Mouse (Mus musculus): Measurements from ENCODE around the gene Atp5mpl. TPM values are rescaled to one million over a fixed set of nuclear protein-coding genes. Genes with fewer than 3 reads are reported as not detected.
"Not testable (repeated sequence)": the region's sequence is repeated elsewhere in the genome, so short reads cannot be mapped to it uniquely, and the experiment has no call there.

Gene Atp5mpl
- total RNA-seq, 4 experiments from 2014 or later: 314 to 407 (median 358) TPM

DNA sequence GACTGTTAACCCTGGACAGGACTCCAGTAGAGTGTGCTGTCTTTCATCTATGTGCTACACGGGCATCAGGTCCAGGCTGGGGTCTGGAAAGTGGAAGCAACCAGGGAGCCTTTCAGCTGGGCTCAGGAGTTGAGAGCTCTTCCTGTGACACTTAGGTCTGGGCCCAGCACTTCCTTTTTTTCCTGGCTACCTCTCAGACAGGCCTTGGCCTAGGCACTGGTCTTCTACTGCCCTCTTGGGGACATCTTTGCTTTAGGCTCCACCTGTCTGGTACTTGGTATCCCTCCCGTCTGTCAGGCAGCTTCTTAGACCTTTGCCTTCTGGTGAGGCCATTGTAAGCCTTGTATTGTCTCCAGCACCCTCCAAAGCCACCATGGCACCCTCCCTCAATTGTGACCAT, 20.1 kb downstream of the Atp5mpl start:
- DNase-seq: peak; percentile 53

GRCm38 (mm10) chr12:111945765-111946655, 20.8 kb downstream of the Atp5mpl start:
- not testable (repeated sequence) for DNase-seq

GRCm38 (mm10) chr12:111945115-111945514, 21.7 kb downstream of the Atp5mpl start:
- DNase-seq: no peak

DNA sequence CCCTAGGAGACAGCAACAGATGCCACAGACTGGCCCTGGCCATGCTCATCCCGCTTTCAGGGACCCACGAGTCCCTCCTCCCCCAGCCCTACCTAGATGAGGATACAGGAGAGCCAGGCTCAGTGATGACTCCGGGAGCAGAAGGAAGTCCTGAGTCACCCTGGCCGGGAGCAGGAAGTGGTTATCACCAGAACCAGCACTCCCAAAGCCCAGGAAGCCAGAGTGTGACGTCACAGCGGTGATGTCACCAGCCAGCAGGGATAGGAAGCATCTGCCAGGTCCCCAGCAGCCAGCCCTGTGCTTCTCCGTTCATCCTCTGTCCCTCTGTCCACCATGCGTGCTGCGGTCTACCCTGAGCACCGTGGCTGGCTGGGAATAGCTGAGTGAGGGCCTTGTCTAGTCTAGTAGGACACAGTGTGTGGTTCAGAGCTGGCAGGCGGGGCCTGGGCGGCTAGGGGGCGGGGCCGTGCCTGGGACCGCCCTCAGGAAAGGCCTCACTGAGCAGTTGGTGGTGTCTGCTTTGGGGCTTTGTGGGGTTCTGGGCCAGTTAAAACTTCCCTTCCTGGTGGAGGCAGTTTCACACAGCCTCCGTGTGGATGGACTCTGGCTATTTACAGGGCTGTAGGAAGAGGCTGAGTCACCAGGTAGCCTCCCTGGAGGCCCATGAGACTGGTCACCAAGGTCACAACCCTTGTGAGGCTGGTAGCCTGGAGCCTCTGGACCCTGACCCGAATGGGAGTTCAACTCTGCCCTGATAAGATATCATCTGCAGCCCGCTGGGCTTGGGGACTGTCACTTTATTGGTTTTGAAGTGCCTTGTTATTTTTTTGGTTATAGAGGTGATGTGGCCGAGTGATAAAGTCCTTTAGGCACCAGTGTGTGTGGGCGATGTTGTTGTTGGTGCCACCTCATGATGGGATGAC, 22.5 kb downstream of the Atp5mpl start:
- not testable (repeated sequence) for DNase-seq

DNA sequence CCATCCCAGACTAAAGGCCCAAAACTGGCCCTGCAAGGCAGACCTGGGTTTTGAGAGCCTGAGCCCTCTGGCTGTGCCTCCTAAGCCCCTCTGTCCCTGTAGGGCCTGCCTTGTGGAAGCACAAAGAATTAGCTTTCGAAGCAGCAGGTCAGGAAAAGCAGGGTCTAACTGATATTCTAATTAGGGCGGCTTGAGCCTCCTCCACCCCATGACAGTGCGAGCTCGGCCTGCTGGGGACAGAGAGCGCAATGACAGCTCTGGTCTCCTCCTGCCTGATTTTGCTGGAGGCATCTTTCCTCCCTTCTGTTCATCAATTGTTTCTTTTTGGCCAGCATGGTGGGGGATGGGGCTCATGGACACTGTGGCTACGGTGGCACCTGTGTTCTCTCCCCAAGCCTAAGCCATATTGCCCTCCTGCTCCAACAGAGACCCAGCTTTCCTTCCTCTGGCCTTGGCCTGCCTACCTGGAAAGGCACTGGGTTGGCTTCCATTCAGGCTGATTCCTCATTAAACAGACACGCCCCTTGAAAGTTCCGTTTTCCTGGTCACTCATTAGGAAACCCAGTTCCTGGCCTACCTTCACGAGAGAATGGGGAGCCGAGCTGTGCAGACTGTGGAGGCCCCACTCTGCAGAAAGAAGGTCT, 23.2 kb downstream of the Atp5mpl start:
- no peak for DNase-seq

DNA sequence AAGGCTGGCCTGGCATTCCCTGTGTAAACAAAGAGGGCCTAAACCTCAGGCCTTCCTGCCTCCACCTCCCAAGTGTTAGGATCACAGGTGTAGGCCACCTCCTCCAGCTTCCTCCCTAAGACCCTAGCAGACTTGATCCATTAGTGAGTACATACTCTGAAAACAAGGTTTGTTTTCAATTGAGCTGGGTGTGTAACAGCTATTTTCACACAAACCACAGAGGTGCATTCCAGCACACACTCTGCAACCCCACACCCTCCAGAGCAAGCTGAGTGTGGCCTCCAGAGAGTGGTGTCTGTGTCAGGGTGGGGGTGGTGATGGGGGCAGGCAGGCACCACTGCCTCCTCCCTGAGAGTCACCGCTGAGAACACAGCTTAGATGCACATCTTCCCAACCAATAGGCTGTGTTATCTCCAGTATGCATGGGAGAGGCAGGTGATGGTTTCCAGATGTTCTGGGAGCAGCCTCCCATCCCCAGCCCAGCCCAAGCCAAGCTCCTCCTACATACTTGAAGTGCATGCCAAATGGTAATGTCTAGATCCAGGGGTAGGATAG, 28.1 kb downstream of the Atp5mpl start:
- no peak for DNase-seq

GRCm38 (mm10) chr12:111936706-111937550, 29.8 kb downstream of the Atp5mpl start:
- DNase-seq: no peak

GRCm38 (mm10) chr12:111933971-111934370, 32.8 kb downstream of the Atp5mpl start:
- no peak for DNase-seq

GRCm38 (mm10) chr12:111933032-111933704, 33.6 kb downstream of the Atp5mpl start:
- DNase-seq: peak; percentile 64

DNA sequence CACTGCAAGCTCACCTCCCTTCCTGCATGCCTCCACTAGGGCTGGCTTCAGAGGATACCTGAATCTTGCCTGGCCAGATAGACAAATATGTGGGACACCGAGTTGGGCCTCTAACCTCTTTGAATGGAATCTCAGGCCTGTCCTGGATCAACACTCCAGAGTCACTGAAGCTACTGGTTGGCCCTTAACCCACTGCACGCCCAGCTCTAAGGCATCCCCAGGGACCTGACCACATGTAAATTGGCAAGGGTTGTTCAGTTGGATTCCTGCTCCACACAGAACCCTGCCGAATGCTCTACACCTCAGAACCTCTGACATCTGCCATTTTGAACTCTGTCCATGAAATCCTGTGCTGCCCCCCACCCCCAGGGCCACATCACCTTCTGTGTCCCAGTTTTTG, 34.3 kb downstream of the Atp5mpl start:
- DNase-seq: no peak

DNA sequence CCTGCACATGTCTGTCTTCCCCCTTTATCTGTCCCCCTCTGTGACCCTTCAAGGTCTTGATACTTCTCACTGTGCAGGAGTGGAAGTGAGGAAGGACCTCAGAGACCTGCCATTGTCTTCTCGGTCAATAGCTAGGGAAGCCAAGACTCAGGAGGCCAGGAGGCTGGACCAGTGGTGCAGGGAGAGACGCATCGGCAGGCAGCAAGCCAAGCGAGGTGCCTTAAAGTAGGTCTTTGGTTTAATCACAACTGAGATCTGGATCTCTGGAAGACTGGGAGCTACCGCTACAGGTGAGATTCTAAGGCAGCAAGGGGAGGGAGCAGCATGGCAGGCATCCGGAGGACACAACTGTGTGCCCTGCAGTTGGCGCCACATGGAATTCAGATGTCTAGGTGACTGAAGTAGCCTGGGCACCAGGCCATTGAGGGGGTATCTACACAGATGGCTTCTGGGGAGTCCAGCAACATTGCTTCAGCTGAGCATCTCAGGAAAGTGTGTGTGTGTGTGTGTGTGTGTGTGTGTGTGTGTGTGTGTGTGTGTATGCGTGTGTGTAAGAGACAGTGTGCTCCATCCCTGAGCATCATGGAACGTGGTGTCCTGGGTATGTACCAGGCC, 35.3 kb downstream of the Atp5mpl start:
- DNase-seq: no peak

DNA sequence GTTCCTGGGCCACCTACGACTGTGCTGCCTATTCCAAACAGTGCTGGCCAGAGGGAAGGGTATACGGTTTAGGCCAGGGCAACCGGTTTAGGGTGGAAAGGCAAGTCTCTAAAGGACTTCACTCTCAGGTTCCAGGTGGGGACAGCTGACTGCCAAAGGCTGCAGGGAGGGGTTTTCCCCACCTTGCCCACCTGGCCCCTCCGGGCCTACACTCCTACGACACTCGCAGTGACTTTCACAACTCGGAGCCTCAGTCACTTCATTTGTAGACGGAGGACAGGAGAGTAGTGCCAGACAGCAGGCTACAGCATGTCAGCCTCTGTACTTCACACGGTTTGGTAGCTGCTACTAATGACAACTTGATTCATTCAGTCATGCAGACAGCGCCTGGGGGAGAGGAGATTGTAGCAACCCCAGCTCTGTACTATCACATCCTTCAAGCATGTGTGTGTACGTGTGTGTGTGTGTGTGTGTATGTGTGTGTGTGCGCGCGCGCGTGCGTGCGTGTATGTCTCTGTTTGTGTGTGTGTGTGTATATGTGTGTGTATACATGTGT, 38.3 kb downstream of the Atp5mpl start:
- DNase-seq: no peak

- no peak for DNase-seq
These were observed 39.4 kb downstream of the Atp5mpl start for GRCm38 (mm10) chr12:111927338-111927737.

DNA sequence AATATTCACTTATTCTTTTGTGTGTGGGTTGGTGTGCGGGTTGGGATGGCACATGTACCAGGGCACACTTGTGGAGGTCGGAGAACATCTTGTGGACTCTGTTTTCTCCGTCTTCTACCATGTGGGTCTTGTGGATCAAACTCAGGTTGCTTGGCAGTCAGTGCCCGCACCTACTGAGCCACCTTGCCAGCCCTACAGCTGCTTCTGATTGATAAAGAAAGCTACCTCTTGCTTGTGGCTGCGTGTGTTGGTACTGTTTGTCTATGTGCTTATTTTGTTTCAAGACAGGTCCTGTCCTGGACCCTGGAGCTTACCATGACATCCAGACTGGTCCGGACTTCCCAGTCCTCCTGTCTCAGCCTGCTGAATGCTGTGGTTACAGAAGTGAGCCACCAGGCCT, 43.7 kb downstream of the Atp5mpl start:
- DNase-seq: no peak

- DNase-seq: no peak
These were observed 46.7 kb downstream of the Atp5mpl start for GRCm38 (mm10) chr12:111920046-111920445.

- no peak for DNase-seq
These were observed 50.1 kb downstream of the Atp5mpl start for GRCm38 (mm10) chr12:111916514-111917217.

GRCm38 (mm10) chr12:111915781-111916180, 51.0 kb downstream of the Atp5mpl start:
- no peak for DNase-seq

DNA sequence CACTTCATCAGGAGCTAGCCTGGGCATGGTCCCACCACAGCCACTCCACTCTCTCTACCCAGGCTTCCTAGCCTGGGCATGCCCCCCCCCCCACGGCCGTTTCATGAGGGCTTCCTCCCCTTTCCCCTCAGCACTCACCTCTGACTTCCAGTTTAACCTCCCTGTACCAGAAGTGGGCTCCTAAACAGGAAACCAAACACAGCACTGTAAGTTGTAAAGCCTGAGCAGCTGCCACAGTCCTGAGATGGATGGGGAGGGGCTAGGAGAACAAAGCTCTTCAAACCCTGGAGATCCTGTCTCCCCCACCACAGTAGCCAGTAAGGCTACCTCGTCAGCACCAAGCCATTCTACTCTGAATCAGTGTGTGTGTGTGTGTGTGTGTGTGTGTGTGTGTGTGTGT, 52.7 kb downstream of the Atp5mpl start:
- DNase-seq: no peak

DNA sequence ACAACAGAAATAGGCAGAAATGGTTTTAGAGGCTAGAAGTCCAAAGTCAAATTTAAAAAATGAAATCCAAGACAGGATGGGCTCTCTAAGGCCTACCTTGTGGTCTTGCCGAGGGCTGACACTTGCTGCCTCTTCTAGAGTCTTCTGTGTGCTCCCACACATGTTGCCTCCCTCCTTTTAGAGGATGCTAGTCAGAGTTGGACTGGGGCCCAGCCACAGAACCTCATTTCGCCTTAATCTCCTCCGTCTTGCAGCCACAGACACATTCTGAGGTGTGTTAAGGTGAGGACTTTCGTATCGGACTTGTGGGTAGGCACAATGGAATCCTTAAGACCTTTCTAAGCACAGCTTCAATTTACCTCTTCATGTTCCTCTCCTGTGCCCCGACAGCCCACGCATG, 54.0 kb downstream of the Atp5mpl start:
- DNase-seq: no peak

All from adrenal gland, adult 8-10 months (tissue).